Mouse (Mus musculus): Measurements from ENCODE around the gene Gm49388. TPM values are rescaled to one million over a fixed set of nuclear protein-coding genes. Genes with fewer than 3 reads are reported as not detected.
"Not testable (repeated sequence)": the region's sequence is repeated elsewhere in the genome, so short reads cannot be mapped to it uniquely, and the experiment has no call there.

The Gm49388 gene
- polyA plus RNA-seq, 1 experiment from 2014 or later = 0.26 TPM

DNA sequence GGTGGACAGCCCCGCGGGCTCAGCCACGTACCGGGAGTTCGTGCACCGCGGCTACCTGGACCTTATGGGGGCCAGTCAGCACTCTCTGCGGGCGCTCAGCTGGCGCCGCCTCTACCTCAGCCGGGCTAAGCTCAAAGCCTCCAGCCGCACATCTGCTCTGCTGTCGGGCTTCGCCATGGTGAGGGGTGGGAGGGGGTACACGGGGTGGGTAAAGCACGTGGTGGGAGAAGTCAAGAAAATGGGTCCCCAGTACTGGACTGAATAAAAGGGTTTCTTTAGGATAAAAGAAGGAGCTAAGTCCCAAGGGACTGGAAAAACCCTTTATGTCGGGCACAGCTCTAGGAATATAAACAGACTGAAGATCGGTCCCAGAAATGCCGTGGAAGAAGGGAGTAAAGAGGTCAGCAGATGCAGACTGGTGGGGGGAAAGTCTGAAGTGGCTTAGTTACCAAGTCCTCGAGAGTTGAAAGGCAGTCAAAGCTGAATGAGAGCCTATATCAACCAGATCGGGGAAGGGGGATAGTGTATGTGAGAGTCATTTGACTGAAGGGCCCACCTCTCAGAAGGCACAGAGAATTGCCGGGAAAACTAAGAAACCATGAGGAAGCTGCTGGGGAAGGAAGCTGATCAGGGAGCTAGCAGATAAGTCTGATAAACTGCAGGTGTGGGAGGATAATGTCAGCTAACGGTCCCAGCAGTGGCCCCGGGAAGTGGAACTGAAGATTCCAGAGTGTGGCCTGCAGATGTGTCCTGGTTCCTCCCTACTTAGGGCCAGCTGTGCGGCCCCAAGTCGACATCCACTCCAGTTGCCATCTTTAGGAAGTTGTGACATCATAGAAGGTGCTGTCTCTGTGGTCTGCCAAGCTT lies 15.1 kb upstream of the Gm49388 start:
- Histone ChIP-seq H3K4me2 (ENCODE audit: low read depth, low read length) (peak overlapping the region; percentile 79), H3K27me3 (ENCODE audit: insufficient read depth, low read length) (no peaks in the 10 kb centered on the region), H3K9ac (replicated peaks) (peak overlapping the region; percentile 88), H3K9me3 (ENCODE audit: low read length) (no peaks in the 10 kb centered on the region), H3K4me3 (ENCODE audit: low read depth, low read length) (peak overlapping the region; percentile 74), H3K36me3 (replicated peaks; ENCODE audit: insufficient read depth, low read length) (no peaks in the 10 kb centered on the region), H3K27ac (ENCODE audit: low read depth) (peak overlapping the region; percentile 95), H3K4me1 (ENCODE audit: insufficient read depth) (peaks cover 37% of the 10 kb centered on the region)
- WGBS (ENCODE audit: insufficient replicate concordance) = under 1% methylated on average over 27 of the region's 27 CpGs
- TF ChIP-seq CTCF (IDR thresholded peaks at IDR 0.05; ENCODE audit: low read depth) (no peak), EP300 (IDR thresholded peaks at IDR 0.05; ENCODE audit: low read depth) (no peak)
- ATAC-seq = peak; percentile 8
- no peak for DNase-seq

DNA sequence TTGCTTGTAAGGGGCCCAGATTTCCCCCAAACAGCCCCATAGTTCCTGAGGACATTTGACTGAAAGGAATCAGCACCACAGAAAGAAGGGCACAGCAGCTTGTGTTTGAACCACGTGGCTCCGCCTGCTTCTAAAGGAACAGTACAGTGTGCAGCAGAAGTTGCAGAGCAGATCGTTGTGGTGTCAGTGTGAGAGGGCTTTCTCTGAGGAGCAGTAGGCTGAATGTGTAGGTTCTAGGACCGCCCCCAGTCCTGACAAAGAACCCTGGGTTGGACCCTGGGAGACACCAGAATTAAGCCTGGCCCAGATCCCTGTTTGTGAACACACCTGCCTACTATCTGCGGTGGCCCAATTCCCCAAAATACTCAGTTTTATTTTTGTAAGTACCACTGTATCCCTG lies 14.1 kb upstream of the Gm49388 start:
- H3K36me3 ChIP-seq (replicated peaks; ENCODE audit: insufficient read depth, low read length) = no peaks in the 10 kb centered on the region
- no peaks in the 10 kb centered on the region for H3K9me3 ChIP-seq (ENCODE audit: low read length)
- DNase-seq (no peak), ATAC-seq (no peak)
- no peaks in the 10 kb centered on the region for H3K27me3 ChIP-seq (ENCODE audit: insufficient read depth, low read length)
- H3K4me3 ChIP-seq (ENCODE audit: low read depth, low read length) = no peak overlapping the region
- H3K4me1 ChIP-seq (ENCODE audit: insufficient read depth) = peaks cover 34% of the 10 kb centered on the region
- WGBS (ENCODE audit: insufficient replicate concordance) = 53% methylated on average over 5 of the region's 5 CpGs
- TF ChIP-seq EP300 (IDR thresholded peaks at IDR 0.05; ENCODE audit: low read depth) (no peak), CTCF (IDR thresholded peaks at IDR 0.05; ENCODE audit: low read depth) (no peak)
- H3K27ac ChIP-seq (ENCODE audit: low read depth) = no peak overlapping the region
- peak overlapping the region; percentile 88; the same call in 1 of the 2 replicates for H3K9ac ChIP-seq (replicated peaks)
- H3K4me2 ChIP-seq (ENCODE audit: low read depth, low read length) = peak overlapping the region; percentile 79

GRCm38 (mm10) chr7:127772080-127772479 lies 13.3 kb upstream of the Gm49388 start:
- DNase-seq = peak; percentile 38
- TF ChIP-seq CTCF (IDR thresholded peaks at IDR 0.05; ENCODE audit: low read depth) = no peak
- no peak for TF ChIP-seq EP300 (IDR thresholded peaks at IDR 0.05; ENCODE audit: low read depth)
- H3K4me1 ChIP-seq (ENCODE audit: insufficient read depth) = peaks cover 30% of the 10 kb centered on the region

DNA sequence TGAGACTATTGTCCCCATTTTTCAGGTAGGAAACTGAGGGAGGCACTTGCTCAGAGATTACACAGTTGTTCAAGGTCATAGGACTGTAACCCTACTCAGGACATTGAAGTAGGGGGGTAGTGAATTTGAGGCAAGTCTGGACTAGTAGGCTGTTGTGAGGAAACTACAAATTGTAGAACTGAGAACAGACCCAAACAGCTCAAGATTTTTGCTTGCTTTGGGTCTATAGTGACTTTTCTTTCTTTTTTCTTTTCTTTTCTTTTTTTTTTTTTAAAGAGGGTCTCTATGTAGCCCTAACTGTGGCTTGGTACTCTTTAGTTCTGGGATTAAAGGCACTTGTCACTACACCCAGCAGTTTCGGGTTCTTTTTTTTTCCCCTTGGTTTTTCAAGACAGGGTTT lies 12.9 kb upstream of the Gm49388 start:
- Histone ChIP-seq H3K4me2 (ENCODE audit: low read depth, low read length) (no peak overlapping the region), H3K27me3 (ENCODE audit: insufficient read depth, low read length) (no peaks in the 10 kb centered on the region), H3K27ac (ENCODE audit: low read depth) (peak overlapping the region; percentile 3; the same call in 1 of the 2 replicates), H3K4me1 (ENCODE audit: insufficient read depth) (peaks cover 28% of the 10 kb centered on the region), H3K9ac (replicated peaks) (no peak overlapping the region), H3K9me3 (ENCODE audit: low read length) (no peaks in the 10 kb centered on the region), H3K36me3 (replicated peaks; ENCODE audit: insufficient read depth, low read length) (no peaks in the 10 kb centered on the region), H3K4me3 (ENCODE audit: low read depth, low read length) (no peak overlapping the region)
- ATAC-seq (no peak), DNase-seq (no peak)
- 86% methylated on average over 1 of the region's 1 CpGs for WGBS (ENCODE audit: insufficient replicate concordance)
- TF ChIP-seq EP300 (IDR thresholded peaks at IDR 0.05; ENCODE audit: low read depth) (no peak), CTCF (IDR thresholded peaks at IDR 0.05; ENCODE audit: low read depth) (no peak)

More at GRCm38 (mm10) chr7:127772080-127772479, 13.3 kb upstream of the Gm49388 start:
- Histone ChIP-seq H3K9me3 (ENCODE audit: low read length) (no peaks in the 10 kb centered on the region), H3K27ac (ENCODE audit: low read depth) (peak overlapping the region; percentile 3; the same call in 1 of the 2 replicates), H3K4me2 (ENCODE audit: low read depth, low read length) (no peak overlapping the region), H3K27me3 (ENCODE audit: insufficient read depth, low read length) (no peaks in the 10 kb centered on the region), H3K9ac (replicated peaks) (no peak overlapping the region), H3K36me3 (replicated peaks; ENCODE audit: insufficient read depth, low read length) (no peaks in the 10 kb centered on the region), H3K4me3 (ENCODE audit: low read depth, low read length) (no peak overlapping the region)
- 48% methylated on average over 3 of the region's 3 CpGs for WGBS (ENCODE audit: insufficient replicate concordance)
- ATAC-seq = no peak

DNA sequence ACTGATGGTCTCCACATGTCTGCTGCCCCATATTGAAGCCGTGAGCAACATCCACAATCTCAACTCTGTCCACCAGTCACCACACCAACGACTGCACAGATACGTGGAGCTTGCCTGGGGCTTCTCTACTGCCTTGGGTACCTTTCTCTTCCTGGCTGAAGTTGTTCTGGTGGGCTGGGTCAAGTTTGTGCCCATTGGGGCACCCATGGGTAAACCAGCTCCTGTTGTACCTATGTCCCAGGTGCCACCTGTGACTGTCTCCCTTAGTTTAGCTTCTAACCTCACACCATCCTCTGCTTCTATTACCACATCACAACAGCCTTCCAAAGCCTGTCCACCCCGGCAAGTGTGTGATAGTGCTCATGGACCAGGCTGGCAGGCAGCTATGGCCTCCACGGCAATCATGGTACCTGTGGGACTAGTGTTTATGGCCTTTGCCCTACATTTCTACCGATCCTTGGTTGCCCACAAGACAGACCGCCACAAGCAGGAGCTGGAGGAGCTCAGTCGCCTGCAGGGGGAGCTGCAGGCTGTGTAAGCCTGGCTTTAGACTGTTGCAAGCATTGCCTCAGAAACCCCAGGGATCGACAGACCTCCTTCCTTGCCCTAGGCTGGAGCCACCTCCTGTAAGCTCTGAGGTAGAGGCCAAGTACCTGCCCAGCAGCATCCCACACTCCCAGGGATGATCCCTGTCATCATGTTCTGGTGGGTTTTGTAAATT lies 11.6 kb upstream of the Gm49388 start:
- no peak overlapping the region for H3K9ac ChIP-seq (replicated peaks)
- 38% methylated on average over 9 of the region's 9 CpGs for WGBS (ENCODE audit: insufficient replicate concordance)
- no peak overlapping the region; the same call in 1 of the 2 replicates for H3K27ac ChIP-seq (ENCODE audit: low read depth)
- no peaks in the 10 kb centered on the region for H3K27me3 ChIP-seq (ENCODE audit: insufficient read depth, low read length)
- no peaks in the 10 kb centered on the region for H3K36me3 ChIP-seq (replicated peaks; ENCODE audit: insufficient read depth, low read length)
- H3K4me2 ChIP-seq (ENCODE audit: low read depth, low read length) = no peak overlapping the region
- no peak for ATAC-seq
- H3K4me1 ChIP-seq (ENCODE audit: insufficient read depth) = peaks cover 29% of the 10 kb centered on the region
- peak; percentile 86 for DNase-seq
- H3K4me3 ChIP-seq (ENCODE audit: low read depth, low read length) = no peak overlapping the region
- H3K9me3 ChIP-seq (ENCODE audit: low read length) = no peaks in the 10 kb centered on the region
- TF ChIP-seq EP300 (IDR thresholded peaks at IDR 0.05; ENCODE audit: low read depth) (no peak), CTCF (IDR thresholded peaks at IDR 0.05; ENCODE audit: low read depth) (peak; percentile 95)

GRCm38 (mm10) chr7:127775837-127776236 lies 9.6 kb upstream of the Gm49388 start:
- peaks cover 17% of the 10 kb centered on the region for H3K4me1 ChIP-seq (ENCODE audit: insufficient read depth)
- DNase-seq; H3K27me3 ChIP-seq (ENCODE audit: insufficient read depth, low read length); ATAC-seq; H3K9me3 ChIP-seq (ENCODE audit: low read length): not testable (repeated sequence)
- peak overlapping the region; percentile 95 for H3K4me2 ChIP-seq (ENCODE audit: low read depth, low read length)
- peaks cover 19% of the 10 kb centered on the region for H3K36me3 ChIP-seq (replicated peaks; ENCODE audit: insufficient read depth, low read length)
- peak overlapping the region; percentile 93 for H3K9ac ChIP-seq (replicated peaks)
- peak overlapping the region; percentile 96 for H3K4me3 ChIP-seq (ENCODE audit: low read depth, low read length)
- WGBS (ENCODE audit: insufficient replicate concordance) = 66% methylated on average over 7 of the region's 7 CpGs
- peak overlapping the region; percentile 98; the same call in 1 of the 2 replicates for H3K27ac ChIP-seq (ENCODE audit: low read depth)

Measured in liver, postnatal 0 days (tissue).